Mouse (Mus musculus) fat pad, adult 2 months (tissue): ENCODE measurements around the gene Miga2.

ENCODE experiments used
- DNase-seq: peaks from one replicate; pipeline ENCODE4 v3.0.0-alpha.2; 2011; ENCODE audit warnings: low read depth, low spot score; ENCODE audit errors: extremely low read depth

Gene Miga2

GRCm38 (mm10) chr2:30393370-30393656 is 29.3 kb downstream of the Miga2 start:
- DNase-seq: no peak

- no peak for DNase-seq
Observed at GRCm38 (mm10) chr2:30395757-30396156, 31.7 kb downstream of the Miga2 start.

GRCm38 (mm10) chr2:30396246-30396645 is 32.2 kb downstream of the Miga2 start:
- DNase-seq: no peak

- DNase-seq: no peak
Observed at GRCm38 (mm10) chr2:30397986-30398512, 34.0 kb downstream of the Miga2 start.

GRCm38 (mm10) chr2:30399191-30400171 is 35.4 kb downstream of the Miga2 start:
- DNase-seq: no peak

GRCm38 (mm10) chr2:30401581-30401980 is 37.5 kb downstream of the Miga2 start:
- no peak for DNase-seq

- DNase-seq: no peak
Observed at GRCm38 (mm10) chr2:30402351-30402826, 38.4 kb downstream of the Miga2 start.

GRCm38 (mm10) chr2:30402843-30403242 is 38.8 kb downstream of the Miga2 start:
- DNase-seq: no peak

- DNase-seq: no peak
Observed at GRCm38 (mm10) chr2:30403870-30404269, 39.8 kb downstream of the Miga2 start.

- DNase-seq: no peak
Observed at GRCm38 (mm10) chr2:30407221-30407620, 43.2 kb downstream of the Miga2 start.

GRCm38 (mm10) chr2:30407778-30408177 is 43.7 kb downstream of the Miga2 start:
- DNase-seq: no peak

GRCm38 (mm10) chr2:30408452-30409100 is 44.5 kb downstream of the Miga2 start:
- no peak for DNase-seq

- no peak for DNase-seq
Observed at GRCm38 (mm10) chr2:30409454-30410176, 45.6 kb downstream of the Miga2 start.

GRCm38 (mm10) chr2:30413038-30413973 is 49.3 kb downstream of the Miga2 start:
- DNase-seq: no peak

- no peak for DNase-seq
Observed at GRCm38 (mm10) chr2:30414101-30414500, 50.1 kb downstream of the Miga2 start.

- no peak for DNase-seq
Observed at GRCm38 (mm10) chr2:30414681-30415080, 50.6 kb downstream of the Miga2 start.

GRCm38 (mm10) chr2:30415157-30415935 is 51.3 kb downstream of the Miga2 start, which contains the start of gene Crat:
Gene Crat (minus strand): TSS chr2:30415813.
- no peak for DNase-seq

GRCm38 (mm10) chr2:30415936-30416648 is 52.1 kb downstream of the Miga2 start, which contains the start of gene Ptpa:
Gene Ptpa (plus strand): TSS chr2:30416039.
- DNase-seq: no peak

GRCm38 (mm10) chr2:30416649-30416965 is 52.6 kb downstream of the Miga2 start:
- DNase-seq: no peak
